In genomic region chr10:61475594-61476439, GRCm38 (mm10) we compare ENCODE assay signal across 8 mouse cellular contexts. TPM values are rescaled to one million over a fixed set of nuclear protein-coding genes. Genes with fewer than 3 reads are reported as not detected.
DNase-seq lines count a peak whose midpoint lies in the region; ATAC-seq lines count a peak whose summit lies in the region.

TSS of gene Lrrc20 (plus strand) at chr10:61475801.

- ATAC-seq in intestine, embryonic 14.5 days (replicated peaks; ENCODE audit: low FRiP score, low TSS enrichment, low read depth): peak; percentile 99

- H3K4me3 ChIP-seq in intestine, embryonic 14.5 days (ENCODE audit: low read depth, low read length): peak within 1 kb of the TSS; percentile 83

- intact Hi-C loops in left cerebral cortex, postnatal 14 days (cut with DNase I): no loop called here

- H3K4me2 ChIP-seq in intestine, embryonic 14.5 days (ENCODE audit: low read length): peak within 1 kb of the TSS; percentile 98

- H3K27me3 ChIP-seq in intestine, embryonic 14.5 days (replicated peaks; ENCODE audit: control insufficient read depth, insufficient read depth, low read length): no peaks in the 10 kb centered on the region

- peak within 1 kb of the TSS; percentile 65; the same call in 1 of the 2 replicates for H3K27ac ChIP-seq in intestine, embryonic 14.5 days (ENCODE audit: low read depth)

- H3K9ac ChIP-seq in intestine, embryonic 14.5 days (ENCODE audit: low read length): peak within 1 kb of the TSS; percentile 63

- peaks cover 5% of the 10 kb centered on the region for H3K4me1 ChIP-seq in intestine, embryonic 14.5 days (replicated peaks; ENCODE audit: control insufficient read depth, insufficient read depth, low read length)

- peak; percentile 87 to 89 for DNase-seq in adrenal gland, adult 18-20 months (ENCODE audit: low spot score in 2 of 2)
- DNase-seq in embryo, embryonic 11 days: peak; percentile 99
- peak; percentile 97 for DNase-seq in gastrocnemius, postnatal 25 days
- peak; percentile 88 for DNase-seq in intestine, embryonic 14.5 days (ENCODE audit: low spot score)
- DNase-seq in left cerebral cortex, postnatal 14 days (ENCODE audit: low spot score in 2 of 2): peak; percentile 93 to 94
- DNase-seq in mesoderm, embryonic 11.5 days (ENCODE audit: low read depth, low spot score): peak; percentile 97
- peak; percentile 91 to 94 for DNase-seq in right cerebral cortex, postnatal 36 days (ENCODE audit: low spot score in 2 of 2)
- peak; percentile 91 for DNase-seq in yolk sac, embryonic 10.5 days (ENCODE audit: low spot score)

- under 1% methylated on average over 70 of the region's 70 CpGs for WGBS in intestine, embryonic 14.5 days

- no peaks in the 10 kb centered on the region for H3K9me3 ChIP-seq in intestine, embryonic 14.5 days (ENCODE audit: control insufficient read depth, low read length)

- no peaks in the 10 kb centered on the region for H3K36me3 ChIP-seq in intestine, embryonic 14.5 days (ENCODE audit: control insufficient read depth, insufficient read depth, low read length)

RNA-seq across cellular contexts. Expression of gene Lrrc20, which starts in this region (rescaled TPM):
- total RNA-seq in adrenal gland, adult 18-20 months (2021): 10 to 100 TPM in 1 of 2 experiments, 1 to 10 TPM in 1; 7.4 to 15.9 TPM
- total RNA-seq in gastrocnemius, postnatal 25 days (2021): 100 to 1,000 TPM; 114 to 132 TPM
- 7.5 and 8.1 TPM in 2 replicates for polyA plus RNA-seq in intestine, embryonic 14.5 days (2014; fragmentation: Nextera tagmentation; extraction: Ambion mirVana)
- 10 to 100 TPM; 13.0 to 13.9 TPM for total RNA-seq in left cerebral cortex, postnatal 14 days (2021)

Comparison
In these comparisons a context has a peak if more than half of its experiments do, and no peak if none do; other contexts are left out.
1. Peak in every context shown above with its lines: DNase-seq, ATAC-seq, H3K4me3 ChIP-seq and H3K27ac ChIP-seq.
2. RNA of gene Lrrc20 (total RNA-seq): 114 to 132 TPM in gastrocnemius, postnatal 25 days; 7.4 to 15.9 TPM in adrenal gland, adult 18-20 months and 13.0 to 13.9 TPM in left cerebral cortex, postnatal 14 days; every median in the first group is over 4 times any median in the second.